Mouse (Mus musculus) right cerebral cortex, postnatal 4 days (tissue): ENCODE results near the gene Nr2f1.

Experiments used
- DNase-seq: peaks from one replicate; pipeline ENCODE4 v3.0.0-alpha.2; 2022

Gene Nr2f1

DNA sequence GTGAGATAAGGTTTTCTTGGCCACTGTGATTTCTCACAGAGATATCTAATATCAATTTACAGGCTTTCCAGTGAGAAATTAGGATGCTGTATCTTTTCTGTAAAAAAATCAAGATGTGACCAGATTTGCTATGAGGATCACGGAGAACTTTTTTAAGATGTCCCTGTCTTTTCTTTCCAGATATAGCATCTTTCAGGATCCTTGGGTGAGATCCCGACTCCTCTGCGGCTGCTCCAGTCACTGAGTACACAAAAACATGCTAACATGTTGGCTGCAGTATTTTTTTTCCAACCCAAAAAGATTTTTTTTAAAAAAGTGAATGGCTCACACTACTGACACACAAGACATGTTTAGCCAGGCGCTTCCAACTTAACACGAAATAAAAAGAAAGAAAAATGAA, 20.8 kb downstream of the Nr2f1 start:
- DNase-seq = no peak

DNA sequence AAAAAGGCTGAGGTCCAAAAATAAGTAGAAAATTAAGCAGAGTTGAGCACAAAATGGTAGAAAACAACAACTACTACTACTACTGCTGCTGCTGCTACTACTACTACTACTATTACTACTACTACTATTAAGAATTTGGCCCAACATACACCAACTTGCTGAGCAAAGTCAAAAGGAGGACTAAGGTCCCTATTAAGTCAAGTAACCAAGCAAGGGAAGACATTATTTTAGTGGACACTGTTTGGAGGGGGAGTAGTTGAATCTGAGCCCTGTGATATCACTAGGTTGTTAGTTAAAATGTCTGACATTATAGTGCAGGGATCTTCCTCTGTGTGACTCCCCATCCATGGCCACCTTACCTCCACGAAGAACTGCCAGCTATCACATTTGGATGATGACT, 21.5 kb downstream of the Nr2f1 start:
- DNase-seq = no peak

DNA sequence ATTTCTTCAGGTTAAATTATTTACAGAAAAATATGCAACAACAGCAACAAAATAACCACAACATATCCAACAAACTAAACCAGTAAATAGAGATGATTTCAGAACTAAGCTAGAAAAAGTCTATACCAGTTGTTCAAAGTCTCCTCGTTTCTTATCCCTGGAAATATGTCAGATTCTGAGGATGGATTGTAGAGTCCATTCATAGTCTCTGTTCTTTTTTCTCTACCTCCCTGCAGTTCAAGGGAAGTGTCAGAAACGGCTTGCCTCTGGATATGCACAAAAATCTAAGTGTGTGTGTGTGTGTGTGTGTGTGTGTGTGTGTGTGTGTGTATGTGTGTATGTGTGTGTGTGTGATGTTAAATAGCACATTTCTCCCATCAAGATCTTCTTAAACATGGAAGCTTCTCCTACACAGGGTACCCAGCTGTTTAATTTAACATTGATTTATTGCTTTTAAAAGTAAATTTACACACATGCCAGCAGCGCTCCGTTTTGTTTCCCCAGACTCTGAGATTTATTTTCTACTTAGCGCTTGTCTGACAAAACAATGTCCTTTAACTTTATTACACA, 22.1 kb downstream of the Nr2f1 start:
- no peak for DNase-seq

DNA sequence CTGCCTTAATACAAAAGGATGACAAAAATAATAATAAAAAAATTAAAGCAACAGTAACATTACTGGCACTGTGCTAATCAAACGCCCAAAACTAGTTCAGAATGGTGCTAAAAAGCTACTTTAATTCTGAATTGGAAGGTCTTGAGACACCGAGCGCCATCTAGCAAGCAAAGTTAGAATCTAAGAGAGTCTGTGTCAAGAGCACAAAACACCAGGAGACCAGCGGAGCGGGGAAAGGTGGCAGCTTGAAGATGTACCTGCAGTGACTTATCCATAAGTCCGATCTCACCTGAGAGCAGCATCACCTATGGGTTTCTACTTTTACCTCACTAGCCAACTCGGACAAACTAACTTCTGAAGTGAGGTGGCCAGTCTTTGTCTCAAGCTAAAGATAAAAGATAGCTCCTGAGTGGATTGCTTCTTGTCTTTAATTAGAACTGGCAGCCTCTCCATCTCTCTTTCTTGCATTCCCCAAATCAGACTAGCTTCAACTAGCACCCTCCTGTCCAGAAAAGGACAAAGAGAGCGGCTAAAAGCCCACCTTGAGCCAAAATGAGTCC, 23.7 kb downstream of the Nr2f1 start:
- no peak for DNase-seq

DNA sequence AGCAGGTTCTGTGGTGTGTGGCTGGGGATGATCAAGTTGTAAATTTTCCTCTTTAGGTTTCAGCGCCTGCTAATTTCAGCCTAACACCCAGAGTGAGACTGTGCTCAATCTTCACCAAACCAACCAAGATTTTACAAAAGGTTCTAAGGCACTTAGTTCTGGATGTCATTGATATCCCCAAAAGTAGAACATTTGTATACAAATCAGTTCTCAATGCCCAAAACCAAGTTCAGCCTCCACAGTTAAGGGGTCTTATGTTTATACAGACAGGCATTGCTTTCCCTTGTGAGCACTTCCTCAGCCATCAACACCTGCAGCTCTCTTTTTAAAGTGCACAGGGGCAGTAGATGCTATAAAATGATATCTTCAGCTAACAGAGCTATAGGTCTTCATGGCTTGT, 24.7 kb downstream of the Nr2f1 start:
- DNase-seq = no peak

- DNase-seq = no peak
Measured at GRCm38 (mm10) chr13:78174191-78174590, 25.4 kb downstream of the Nr2f1 start.

GRCm38 (mm10) chr13:78172861-78173260, 26.7 kb downstream of the Nr2f1 start:
- DNase-seq = no peak

- no peak for DNase-seq
Measured at GRCm38 (mm10) chr13:78171984-78172636, 27.4 kb downstream of the Nr2f1 start.

GRCm38 (mm10) chr13:78171320-78171719, 28.2 kb downstream of the Nr2f1 start:
- DNase-seq = no peak

GRCm38 (mm10) chr13:78168166-78168565, 31.4 kb downstream of the Nr2f1 start:
- DNase-seq = no peak

DNA sequence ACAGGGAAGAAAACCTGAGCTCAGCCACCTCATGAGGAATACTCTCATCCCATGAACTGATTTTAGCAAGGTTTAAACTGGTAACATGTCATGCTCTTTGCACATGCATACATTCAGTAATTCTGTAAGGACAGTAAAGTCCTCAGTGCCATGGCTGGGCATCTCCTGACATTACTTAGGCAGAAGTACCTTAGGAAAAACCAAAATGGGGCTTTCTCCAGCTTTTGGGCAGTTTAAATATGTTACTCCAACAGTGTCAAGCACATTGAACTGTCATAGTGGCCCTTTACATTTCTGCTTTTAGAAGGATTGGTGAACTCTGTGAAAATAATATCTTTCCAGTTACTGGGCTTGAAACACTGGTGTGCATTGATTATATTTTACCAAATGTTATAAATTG, 34.6 kb downstream of the Nr2f1 start:
- no peak for DNase-seq

DNA sequence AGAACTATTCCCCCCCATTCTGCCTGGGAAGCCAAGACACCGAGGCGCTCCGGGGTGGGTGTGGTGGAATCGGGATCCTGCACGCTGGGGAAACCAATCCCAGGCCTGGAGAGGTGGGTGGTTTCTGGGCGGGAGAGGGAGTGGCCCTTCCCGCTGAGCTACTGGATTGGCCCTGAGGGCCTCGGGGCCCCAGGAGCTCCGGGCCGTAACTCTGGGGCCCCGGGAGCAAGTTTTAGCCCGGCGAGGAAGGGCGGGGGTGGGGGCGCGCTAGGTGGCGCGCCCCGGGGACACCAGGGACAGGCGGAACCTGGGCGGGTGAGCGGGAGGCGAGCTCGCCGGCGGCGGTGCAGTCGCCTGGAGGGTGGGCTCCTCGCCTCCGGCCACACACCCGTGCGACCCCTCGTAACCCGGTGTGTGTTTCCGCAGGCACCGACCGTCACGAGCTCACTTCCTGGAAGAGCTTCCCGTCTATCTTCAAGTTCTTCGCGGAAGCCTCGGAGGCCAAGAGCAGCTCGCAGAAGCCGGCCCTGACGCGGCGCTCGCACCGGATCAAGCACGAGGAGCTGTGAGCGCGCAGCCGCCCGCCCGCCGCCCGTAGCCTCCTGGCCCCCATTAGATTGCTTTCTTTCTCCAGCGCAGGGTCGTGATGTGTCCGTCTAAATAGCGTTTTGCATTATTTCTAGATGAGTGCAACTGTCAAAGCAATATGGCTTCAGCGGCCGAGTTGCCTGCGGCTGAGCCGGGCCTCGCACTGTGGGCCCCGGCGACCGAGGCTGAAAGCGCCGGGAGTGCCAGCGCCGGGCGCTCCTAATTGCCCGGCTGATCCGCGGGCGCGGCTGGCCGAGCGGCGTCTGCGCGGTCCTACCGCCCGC, 36.2 kb downstream of the Nr2f1 start:
- peak; percentile 67 for DNase-seq

DNA sequence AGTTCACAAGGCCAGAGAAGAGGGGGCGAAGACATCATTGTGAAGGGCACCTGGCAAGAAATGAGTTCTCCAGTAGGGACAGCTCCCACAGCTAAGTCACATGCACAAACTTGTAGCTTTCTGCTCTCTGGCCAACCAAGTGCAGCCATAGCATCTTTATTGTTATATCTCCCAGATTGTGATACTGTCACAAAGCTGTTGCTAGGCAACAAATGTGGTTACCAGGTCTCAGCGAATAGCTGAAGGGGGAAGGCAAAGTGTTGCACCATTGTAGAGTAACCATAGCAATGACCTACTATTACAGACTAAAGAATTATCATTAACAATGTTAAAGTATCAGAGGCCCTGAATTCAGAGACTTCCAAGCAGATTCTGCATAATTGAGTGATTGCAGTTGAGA, 37.4 kb downstream of the Nr2f1 start:
- no peak for DNase-seq

DNA sequence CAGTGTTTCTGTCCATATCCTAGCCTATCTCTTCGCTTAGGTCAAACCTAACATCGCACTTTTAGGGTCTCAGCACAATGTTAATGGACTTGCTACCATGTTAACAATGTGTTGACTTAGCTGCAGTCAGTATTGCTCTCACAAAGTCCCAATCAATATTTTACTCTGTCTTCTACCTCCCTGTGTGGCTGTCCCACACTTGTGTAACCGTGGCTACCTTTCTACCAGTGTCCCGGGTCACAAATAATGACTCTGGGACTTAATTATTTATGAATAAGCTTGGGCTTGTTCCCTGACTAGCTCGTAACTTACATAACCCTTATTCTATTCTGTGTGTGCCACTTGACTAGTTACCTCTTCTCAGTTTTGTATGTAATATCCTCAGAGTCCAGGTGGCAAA, 42.1 kb downstream of the Nr2f1 start:
- no peak for DNase-seq
